Mouse (Mus musculus): Measurements from ENCODE around the gene Mepe.

Gene Mepe

DNA sequence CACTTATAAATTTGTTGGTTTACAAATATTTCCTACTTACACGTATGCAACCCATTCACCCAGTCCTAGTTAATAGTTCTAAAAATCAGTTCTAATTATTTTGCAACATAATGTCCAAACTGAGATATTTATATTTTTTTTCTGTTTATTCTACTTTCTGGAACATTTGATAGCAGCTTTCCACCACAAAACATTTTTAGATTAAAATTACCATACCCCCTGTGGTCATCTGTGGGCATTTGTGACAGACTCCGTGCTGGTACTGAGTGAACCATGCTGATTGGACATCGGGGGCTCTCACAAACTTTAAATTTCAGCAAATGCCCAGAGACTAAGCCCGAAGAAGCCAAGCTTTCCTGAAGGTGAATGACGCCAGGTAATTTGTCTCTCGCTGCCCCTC, at the start of gene Mepe:
TSS of gene Mepe (plus strand) at position 301 of the 400 bp plus-strand sequence.
- no peak for DNase-seq

DNA sequence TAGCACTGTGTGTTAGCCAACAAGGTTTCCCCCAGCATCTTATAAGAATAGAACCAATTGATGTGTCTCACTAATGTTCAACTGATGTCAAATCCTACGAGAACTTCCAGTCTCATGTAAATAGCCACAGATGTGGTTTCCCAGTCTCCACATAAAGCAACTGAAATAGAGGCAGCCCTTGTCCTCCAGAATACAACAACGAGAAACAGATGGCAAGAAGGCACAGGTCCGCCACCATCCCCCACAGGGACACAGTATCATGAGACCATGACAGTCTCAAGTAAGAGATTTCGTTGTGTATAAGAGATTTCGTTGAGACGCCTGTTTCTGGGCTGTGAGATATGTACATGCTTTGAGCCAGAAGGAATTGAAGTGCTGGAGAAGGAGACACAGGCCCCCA, 30.9 kb upstream of the Mepe start:
- no peak for DNase-seq

DNA sequence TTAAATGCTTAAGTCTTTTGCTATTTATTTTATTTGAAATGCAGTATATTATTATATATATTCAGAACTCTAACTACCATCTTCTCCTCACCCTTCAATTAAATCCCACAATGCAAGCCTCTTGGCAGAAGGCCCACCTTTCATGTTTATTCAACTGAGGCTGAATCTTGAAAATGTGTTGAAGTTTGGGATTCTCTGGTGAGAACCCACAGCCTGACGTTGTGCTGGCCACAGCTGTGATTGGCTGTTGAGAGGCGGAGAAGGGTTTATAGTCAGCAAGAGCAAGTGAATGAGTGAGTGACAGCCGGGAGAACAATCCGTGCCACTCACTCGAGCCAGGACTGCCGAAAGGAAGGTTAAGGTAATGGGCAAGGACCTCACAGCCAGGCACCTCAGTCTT, 26.1 kb upstream of the Mepe start, which contains the start of gene Ibsp:
TSS of gene Ibsp (plus strand) at position 178 of the 400 bp plus-strand sequence.
- DNase-seq = no peak

DNA sequence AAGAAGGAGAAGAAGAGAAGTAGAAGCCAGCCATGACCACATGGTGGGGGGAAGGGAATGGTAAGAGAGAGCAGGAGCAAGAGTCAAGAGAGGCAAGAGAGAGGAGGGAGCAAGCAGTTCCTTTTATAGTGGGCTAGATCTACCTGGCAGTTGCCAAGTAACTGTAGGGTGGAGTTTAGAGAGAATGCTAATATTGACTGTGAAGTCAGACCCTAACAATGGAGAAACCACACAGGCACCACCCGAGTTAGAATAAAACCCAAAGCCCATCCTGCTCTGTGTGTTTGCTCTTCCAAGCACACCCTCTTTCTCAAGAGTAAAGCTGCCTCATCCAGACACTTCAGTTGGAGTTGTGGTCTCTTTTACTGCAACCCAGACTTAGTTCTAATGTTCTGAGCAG, 11.1 kb upstream of the Mepe start:
- no peak for DNase-seq

DNA sequence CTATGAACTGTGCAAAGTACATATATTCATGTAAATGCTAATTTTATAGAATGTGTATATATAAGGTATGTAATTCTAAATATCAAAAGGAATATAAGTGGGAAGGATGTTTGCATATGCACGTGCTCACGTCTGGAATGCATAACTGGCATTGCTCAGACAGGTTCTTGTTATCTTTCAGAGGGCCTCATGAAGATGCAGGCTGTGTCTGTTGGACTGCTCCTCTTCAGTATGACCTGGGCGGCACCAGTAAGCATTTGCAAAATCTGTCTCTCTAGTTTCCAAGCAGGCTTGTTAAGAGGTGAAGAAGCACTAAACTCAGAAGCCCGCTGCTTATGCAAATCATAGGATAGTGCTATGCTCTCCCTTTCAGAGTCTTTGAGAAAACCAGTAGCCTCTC, 1.8 kb downstream of the Mepe start:
- no peak for DNase-seq

DNA sequence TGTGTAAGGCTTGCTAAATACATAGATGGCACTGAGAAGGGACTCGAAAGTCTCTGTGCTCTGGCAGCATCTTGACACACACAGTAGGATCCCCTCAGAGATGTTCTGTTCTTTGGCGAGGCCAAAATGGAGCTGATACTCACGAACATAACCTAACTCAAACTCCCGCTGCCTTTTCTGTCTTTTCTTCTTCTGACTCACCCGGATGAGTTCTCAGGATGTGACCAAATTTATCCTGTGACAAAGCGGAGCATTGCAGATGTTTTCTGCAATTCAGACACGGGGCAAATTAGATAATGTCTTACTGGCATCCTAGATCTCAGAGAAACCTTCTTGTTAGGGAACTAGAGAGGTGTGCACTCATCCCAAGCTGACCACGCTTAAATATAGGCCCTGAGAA, 2.3 kb downstream of the Mepe start:
- DNase-seq = no peak

DNA sequence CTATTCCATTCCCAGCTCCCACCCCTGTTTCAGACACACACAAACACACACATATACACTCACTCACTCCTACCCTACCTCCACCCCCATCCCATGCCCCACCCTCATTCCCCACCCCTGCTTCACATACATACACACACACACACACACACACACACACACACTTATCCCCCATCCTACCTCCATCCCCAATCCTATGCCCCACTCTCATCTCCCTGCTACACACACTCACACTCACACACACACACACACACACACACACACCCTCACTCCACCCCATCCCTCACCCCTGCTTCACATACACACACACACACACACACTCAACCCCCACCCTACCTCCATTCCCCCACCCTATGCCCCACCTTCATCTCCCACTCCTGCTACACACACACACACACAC, 2.7 kb downstream of the Mepe start:
- no peak for DNase-seq

DNA sequence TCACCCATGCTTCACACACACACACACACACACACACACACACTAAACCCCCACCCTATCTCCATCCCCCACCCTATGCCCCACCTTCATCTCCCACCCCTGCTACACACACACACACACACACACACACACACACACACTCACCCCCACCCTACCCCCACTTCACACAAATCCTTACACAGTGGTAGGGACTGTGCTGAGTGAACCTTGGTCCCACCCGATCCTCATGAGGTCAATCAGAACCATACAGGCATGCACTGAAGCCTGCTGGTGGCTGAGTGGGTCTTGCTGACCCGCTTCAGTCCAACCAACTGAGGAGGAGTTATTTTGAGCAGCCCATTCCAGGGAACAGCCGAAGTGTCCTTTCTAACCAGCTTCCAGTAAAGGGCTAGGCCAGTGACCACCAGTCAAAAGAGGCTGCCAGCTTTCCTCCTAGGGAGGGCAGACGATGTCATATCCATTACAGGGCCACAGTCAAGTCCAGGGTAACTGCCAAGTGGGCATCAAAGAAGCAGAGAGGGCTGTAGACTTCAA, 3.3 kb downstream of the Mepe start:
- no peak for DNase-seq

DNA sequence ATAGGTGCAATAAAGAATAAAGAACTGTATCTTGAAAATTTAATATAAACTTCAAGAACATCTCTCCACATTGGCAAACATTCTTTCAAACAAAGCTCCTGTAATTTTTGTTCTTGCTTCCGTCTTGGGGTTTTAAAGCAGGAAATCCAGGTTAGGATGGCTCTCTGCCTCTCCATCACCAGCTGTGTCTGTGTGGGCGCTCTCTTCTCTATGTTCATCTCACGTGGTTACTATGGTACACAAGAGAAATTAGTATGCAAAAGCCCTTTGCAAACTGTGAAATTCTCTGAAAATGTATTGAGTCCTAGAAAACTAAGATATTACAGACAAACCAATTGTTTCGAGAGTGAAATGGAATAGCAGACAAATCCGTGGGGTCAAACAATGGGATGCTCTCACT, 4.3 kb downstream of the Mepe start:
- DNase-seq = no peak

DNA sequence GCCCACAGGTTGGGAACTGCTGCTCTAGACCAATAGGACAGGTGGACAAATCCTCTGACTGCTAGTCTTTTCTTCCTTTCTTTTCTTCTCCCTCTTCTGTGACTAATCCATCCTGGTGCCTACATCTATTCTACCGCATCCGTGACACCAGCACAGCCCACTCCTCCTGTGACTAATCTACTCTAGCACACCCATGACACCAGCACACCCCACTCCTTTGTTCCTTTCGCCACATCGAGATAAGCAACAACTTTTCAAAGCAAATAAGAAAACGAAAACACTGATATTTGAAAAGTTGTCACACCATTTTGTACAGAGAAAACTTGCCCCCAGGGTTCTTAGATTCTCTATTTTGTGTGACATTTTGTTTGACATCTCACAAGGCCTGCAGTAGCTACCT, 5.0 kb downstream of the Mepe start:
- no peak for DNase-seq

DNA sequence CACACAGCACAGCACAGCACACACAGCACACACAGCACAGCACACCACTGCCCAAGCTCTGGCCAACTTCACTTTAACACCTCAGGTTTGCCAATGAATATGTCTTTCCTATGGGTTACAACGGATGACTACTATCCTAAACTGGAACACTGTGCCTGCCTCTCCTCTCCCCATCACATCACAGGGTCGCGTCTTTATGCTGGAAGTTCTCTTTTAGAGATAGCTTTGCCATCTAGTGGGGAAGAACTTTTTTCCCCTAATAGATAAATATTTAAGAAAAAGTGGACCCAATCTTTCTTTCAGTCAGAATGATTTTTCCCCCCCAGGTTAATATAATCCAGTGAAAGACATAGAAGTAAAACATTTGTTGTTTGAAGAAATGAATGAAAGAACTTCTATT, 7.2 kb downstream of the Mepe start:
- no peak for DNase-seq

DNA sequence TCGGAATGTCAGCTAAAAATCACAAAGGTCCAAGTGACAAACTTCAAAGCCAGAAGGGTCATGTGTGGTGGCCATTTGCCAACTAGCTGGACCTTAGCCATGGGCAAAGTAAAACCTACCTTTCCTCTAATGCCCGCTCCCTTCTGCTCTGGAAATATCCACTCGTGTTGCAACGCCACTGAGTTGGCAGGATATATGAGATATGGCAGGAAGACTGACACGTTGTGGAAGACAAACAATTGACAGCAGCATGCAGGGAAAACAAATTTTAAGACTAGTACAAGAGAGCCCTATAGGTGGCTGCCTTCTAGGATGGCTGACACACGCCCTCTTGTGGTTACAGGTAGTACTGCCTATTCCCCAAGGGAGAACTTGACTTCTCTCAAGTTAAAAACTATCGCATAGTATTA, 8.1 kb downstream of the Mepe start:
- peak; percentile 61 to 80 for DNase-seq

DNA sequence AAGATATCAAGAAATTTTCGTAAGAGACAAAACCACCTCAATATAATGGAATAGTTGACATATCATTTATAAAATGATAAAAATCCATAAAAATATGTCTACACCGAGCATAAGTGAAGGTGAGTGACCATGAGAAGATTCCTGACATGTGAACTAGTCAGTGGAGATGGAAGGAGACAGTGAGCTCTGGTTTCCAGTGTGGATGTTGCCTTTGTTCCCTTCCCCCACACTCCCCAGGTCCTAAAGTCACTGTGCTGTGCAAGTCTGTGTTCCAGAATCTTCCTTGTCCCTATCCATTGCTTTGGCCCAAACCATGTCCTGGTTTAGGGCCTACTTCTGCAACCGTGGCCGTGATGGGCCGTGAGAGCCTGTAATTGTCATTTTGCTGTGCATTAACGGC, 8.5 kb downstream of the Mepe start:
- DNase-seq = no peak

DNA sequence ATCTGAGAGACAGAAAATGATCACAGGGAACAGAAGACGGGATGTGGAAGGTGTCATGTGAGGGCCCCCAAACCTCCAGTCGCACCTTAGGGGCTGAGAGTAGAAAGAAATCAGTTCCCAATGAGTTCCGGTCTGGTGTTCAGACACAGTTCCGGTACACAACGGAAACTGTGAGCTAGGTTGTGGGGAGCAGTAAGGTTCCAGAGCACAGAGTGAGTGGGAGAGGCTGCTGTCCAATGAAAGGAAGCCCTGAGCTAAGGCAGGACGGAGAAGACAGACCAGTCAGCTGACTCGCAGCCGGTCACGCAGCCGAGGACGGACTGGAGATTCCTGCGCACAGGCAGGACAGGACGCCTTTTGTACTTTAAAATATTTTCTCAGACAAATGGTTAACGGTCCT, 9.4 kb downstream of the Mepe start:
- no peak for DNase-seq

DNA sequence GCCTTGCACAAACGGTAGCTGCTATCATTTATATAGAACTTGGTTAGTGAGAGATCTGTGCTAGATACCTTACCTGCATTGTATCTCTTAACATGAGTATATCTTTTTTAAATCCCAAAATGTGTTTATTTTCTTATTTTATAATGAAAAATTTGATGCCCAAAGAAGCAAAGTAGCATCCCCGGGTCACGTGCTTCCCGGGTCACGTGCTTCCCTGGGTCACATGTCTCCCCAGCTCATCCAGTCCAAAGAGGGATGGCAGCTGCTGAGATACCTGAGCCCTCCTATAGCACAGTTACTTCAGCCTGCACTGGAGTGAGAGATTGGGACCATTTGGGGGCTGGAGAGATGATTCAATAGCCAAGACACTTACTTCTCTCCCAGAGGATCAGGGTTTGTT, 10.8 kb downstream of the Mepe start:
- DNase-seq = no peak

DNA sequence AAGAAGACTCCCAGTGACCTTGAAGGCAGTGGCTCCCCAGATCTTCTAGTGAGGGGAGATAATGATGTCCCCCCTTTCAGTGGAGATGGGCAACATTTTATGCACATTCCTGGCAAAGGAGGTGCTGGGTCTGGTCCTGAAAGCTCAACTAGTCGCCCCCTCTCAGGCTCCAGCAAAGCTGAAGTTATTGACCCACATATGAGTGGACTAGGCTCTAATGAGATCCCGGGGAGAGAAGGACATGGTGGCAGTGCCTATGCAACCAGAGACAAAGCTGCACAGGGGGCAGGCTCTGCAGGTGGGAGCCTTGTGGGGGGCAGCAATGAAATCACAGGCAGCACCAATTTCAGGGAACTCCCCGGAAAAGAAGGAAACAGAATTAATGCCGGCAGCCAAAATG, 12.4 kb downstream of the Mepe start:
- DNase-seq = no peak

DNA sequence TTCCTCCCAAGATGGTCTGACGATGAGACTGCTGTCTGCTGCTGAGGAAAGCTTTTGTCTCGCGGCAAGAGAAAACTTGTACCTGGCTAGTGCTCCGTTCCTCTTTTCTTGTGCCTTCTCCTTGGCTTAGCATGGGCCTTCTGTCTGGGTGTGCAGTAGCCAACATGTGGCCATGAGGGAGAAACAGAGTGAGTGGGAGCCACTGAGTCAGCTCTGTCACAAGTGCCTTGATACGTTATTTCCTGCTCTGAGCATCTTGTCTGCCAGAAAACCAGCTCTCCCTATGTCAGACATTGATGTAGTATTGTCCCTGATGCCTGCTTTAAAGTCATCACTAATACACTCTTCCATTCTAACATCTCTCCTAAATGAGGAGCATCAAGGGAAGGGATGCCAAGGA, 13.9 kb downstream of the Mepe start:
- no peak for DNase-seq

DNA sequence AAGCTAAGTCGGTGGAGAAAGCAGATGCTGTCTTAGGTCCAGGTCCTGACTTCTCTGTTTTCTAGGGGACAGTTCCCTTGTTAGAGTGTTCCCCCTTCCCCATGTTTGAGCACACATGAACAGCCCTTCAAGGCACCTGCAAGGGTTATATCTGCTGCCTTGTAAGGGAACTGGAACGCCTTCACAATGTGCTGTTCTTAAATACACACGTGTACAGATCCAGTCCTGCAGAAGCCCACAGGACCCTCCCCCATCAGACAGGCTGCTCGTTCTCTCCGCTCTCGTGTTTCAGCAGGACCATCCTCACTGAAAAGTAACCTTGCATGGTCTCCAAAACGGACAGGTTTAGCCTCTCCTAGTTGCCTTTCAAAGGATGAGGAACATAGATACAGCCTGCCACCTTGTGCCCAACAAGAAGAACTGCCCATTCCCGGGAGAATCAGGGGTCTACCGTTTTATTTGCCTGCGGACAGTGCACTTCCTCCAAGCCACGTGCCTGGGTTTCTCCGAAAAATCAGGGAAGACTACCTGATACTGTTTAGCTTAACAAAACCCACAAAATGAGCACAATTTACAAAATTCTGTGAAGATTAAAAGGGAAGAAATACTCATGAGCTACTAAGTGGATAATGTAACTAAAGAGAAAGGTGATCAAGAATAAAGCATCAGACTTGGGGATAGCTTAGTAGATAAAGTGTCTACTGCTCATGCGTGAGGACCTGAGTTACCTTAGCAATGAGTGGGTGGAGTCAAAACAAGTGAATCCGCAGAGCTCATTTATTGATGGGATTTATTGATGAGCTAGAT, 14.8 kb downstream of the Mepe start:
- peak; percentile 19 to 50 for DNase-seq

DNA sequence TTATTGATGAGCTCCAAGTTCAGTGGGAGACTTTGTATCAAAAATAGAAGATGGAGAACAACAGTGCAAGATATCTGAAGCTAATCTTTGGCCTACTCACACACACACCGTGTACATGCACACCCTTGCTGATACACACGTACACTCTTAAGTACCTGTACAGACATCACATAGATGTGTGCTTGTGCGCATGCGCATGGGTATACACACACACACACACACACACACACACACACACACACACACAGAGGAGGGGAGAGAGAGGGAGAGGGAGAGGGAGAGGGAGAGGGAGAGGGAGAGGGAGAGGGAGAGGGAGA, 15.3 kb downstream of the Mepe start:
- no peak for DNase-seq

DNA sequence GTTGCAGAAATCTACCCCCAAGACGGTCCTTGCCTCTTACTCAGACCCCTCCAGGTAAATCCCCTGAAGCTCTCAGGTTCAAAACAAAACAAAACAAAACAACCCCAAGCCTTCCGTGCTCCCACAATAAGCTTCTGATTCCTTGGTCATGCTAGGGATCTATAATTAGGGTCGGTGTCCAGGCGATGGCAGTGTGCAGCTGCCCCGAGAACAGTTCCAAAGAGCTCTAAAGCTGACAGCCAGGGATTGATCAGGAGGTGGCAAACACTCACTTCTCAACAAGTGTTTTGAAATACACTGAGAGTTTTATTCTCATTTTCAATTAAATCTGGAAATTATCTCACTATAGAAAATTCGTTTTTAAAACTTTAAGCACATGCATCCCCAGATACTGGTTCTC, 17.8 kb downstream of the Mepe start:
- DNase-seq = peak; percentile 45 to 52

DNA sequence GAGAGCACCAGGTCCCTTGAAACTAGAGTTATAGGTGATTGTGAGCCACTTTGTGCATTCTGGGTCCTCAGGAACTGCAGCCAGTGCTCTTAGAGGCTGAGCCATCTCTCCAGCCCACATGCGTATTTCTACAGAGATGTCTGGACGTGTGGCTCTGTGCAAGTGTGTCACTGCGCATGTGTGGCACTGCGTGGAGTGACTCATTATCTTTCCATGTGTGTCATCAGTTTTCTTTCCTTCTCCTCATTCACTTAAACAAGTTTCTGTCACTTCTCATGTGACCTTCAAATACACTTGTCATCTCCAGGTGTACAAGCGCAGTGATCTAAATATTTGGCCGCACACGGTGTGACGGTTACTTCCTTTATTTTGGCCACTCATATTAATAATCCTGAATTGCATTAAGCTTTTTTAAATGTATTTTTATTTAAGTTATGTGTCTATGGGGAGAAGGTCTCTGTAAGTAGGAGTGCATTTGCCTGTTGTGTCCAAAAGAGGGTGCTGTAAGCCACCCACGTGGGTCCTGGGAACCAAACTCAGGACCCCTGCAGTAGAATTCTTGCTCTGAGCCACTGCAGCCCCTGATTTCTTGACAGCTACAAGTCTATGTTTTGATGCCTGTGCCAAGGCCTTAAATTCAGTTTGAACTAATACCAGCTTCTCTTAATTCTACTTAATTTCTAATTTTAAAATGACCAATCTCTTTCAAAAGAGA, 19.6 kb downstream of the Mepe start:
- peak; percentile 36 to 56 for DNase-seq

DNA sequence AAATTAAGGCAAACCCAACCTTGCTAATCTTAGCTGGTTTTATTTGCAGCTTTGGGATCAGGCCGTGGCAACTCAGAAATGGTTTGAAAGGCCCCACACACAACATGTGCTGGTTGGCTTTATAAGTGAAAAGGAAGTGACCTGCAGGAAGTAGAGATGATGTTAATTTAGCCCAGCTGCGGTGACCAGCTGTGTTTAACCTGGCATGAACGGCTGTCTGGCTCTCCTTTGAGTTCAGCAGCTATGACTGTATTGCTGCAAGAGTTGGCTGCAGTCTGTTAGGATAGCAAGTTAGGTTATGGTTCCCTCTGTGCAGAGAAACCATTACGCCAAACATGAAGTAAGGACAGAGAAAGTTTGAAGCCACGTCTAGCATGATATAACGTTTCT, 20.1 kb downstream of the Mepe start:
- no peak for DNase-seq

DNA sequence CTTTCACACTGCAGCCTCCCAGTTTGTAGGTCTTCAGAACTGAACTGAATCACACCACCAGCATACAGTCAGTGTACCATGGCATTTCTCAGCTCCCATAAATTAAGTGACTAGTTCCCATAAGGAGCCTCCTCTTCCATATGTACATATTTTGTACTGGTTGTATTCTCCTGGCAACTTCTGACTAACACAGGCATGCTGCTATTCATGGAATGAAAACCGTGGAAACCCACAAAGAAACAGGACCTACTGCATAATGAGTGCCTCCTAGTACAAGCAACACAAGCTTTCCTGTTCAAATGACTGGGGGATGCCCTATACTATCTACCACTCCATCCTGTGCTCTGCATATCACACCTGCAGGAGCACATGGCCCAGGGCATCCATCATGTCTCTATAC, 25.9 kb downstream of the Mepe start:
- DNase-seq = no peak

DNA sequence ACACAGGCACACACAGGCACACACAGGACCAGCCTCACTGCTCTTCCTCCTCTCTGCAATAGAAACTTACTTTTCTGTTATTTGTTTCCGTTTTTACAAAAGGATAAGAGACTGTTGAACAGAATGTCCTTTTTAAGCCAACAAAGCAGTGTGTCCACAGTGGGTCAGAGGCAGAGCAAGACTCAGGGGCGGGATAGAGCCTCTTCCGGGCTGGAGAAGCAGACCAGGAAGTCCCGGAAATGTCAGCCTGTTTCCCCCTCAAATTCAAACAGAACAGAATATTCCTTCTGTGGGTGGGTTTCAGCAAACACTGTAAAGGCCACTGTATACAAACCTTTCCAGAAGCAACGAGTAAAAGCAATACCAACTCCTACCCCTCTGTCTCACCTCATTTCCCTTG, 26.7 kb downstream of the Mepe start:
- DNase-seq = no peak

DNA sequence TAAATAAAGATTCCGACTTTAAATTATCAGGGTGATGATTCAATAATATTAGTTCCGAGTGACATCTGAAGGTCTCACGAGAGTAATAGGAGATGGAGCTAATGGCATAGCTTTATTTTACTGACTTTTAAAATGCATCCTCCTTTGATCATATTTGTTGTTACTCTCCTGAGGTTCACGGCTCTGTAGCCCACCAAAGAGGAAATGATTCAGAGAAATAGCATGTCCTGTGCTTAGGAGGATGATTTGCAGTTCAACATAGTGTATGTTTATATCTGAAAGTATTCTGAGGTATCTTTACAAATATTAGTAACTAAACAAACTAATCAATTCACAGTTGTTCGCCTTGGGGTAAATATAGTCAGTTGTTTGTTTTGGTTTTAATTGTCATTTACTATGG, 32.4 kb downstream of the Mepe start:
- no peak for DNase-seq
